Mouse (Mus musculus): ENCODE measurements at regions not wholly inside any gene's neighbourhood (a gene's known extent, or its start where the extent isn't known, plus 50 kb on each side); places are given as distances from the start of the nearest gene placed in this dataset.

- TF ChIP-seq CTCF (conservative IDR thresholded peaks at IDR 0.05 in 1 of 2, IDR thresholded peaks at IDR 0.05 in 1 of 2; ENCODE audit: low read depth in 2 of 2, low read length in 2 of 2) (no peak), SIN3A (IDR thresholded peaks at IDR 0.05; ENCODE audit: low read length) (no peak), TBP (conservative IDR thresholded peaks at IDR 0.05; ENCODE audit: low read depth, low read length) (no peak), MAFK (IDR thresholded peaks at IDR 0.05; ENCODE audit: insufficient replicate concordance, low read length) (no peak), POLR2A (IDR thresholded peaks at IDR 0.05; ENCODE audit: low read depth, low read length) (no peak)
These were observed 93.5 kb downstream of the Tomm20 start for GRCm38 (mm10) chr8:126852184-126852583.
